Mouse (Mus musculus) heart, embryonic 14.5 days (tissue): Measurements from ENCODE around the gene Kcnip1. TPM values are rescaled to one million over a fixed set of nuclear protein-coding genes. Genes with fewer than 3 reads are reported as not detected.

Experiments used
- ATAC-seq: fragments of 200-750 bp; cut with Nextera tagmentation; 2 replicates; pipeline ENCODE4 v1.8.0; 2017; ENCODE audit warnings: low read depth, moderate TSS enrichment; ENCODE audit not compliant: insufficient number of reproducible peaks, insufficient read depth, low FRiP score
- H3K27ac ChIP-seq, 2 experiments: fragments of 200-500 bp in 1 of 2; fragments of 300-500 bp in 1 of 2; sonication (generic) in 1 of 2; replicated peaks in 1 of 2; 2 replicates each; pipeline ENCODE4 v1.5.1; 2012 to 2014; ENCODE audit warnings: low read depth in 2 of 2, low read length in 2 of 2, control low read depth in 1 of 2, mild to moderate bottlenecking in 1 of 2, mixed read lengths in 1 of 2; ENCODE audit not compliant: control insufficient read depth in 1 of 2, insufficient read depth in 1 of 2
- H3K27me3 ChIP-seq: fragments of 300-500 bp; sonication (generic); 2 replicates; pipeline ENCODE4 v1.6.1; 2014; ENCODE audit warnings: mild to moderate bottlenecking, low read length, control low read depth; ENCODE audit not compliant: control insufficient read depth, insufficient read depth
- H3K36me3 ChIP-seq: fragments of 300-500 bp; sonication (generic); 2 replicates; pipeline ENCODE4 v1.6.1; 2014; ENCODE audit warnings: mild to moderate bottlenecking, control low read depth, low read length, mixed read lengths; ENCODE audit not compliant: control insufficient read depth, insufficient read depth
- H3K4me1 ChIP-seq, 2 experiments: fragments of 200-500 bp in 1 of 2; fragments of 300-500 bp in 1 of 2; sonication (generic) in 1 of 2; 2 replicates each; pipeline ENCODE4 v1.6.1; 2012 to 2014; ENCODE audit warnings: low read length in 2 of 2, control low read depth in 1 of 2, mixed read lengths in 1 of 2; ENCODE audit not compliant: control insufficient read depth in 2 of 2, insufficient read depth in 2 of 2
- H3K4me2 ChIP-seq: fragments of 300-500 bp; sonication (generic); 2 replicates; pipeline ENCODE4 v1.6.1; 2014; ENCODE audit warnings: mild to moderate bottlenecking, low read length
- H3K4me3 ChIP-seq, 2 experiments: fragments of 200-500 bp in 1 of 2; fragments of 300-500 bp in 1 of 2; sonication (generic) in 1 of 2; 2 replicates each; pipeline ENCODE4 v1.5.1; 2012 to 2014; ENCODE audit warnings: low read length in 2 of 2, mild to moderate bottlenecking in 2 of 2, control low read depth in 1 of 2, low read depth in 1 of 2, moderate library complexity in 1 of 2; ENCODE audit not compliant: control insufficient read depth in 1 of 2, insufficient read depth in 1 of 2
- H3K9ac ChIP-seq: fragments of 300-500 bp; sonication (generic); 2 replicates; pipeline ENCODE4 v1.6.1; 2014; ENCODE audit warnings: mild to moderate bottlenecking, low read length
- H3K9me3 ChIP-seq: fragments of 300-500 bp; sonication (generic); 2 replicates; pipeline ENCODE4 v1.6.1; 2016; ENCODE audit warnings: low read length, control low read depth; ENCODE audit not compliant: control insufficient read depth
- WGBS: fragments of 180-500 bp; shearing (Covaris S2); extraction: QIAGEN DNeasy Blood & Tissue Kit; methylation state at CpG from one replicate; pipeline ENCODE4 v1.1.7; 2014; 5-methylcytosine and 5-hydroxymethylcytosine counted together
- polyA plus RNA-seq: library from polyadenylated mRNA; unstranded; fragments of >200 nt; fragmentation: Nextera tagmentation; extraction: Ambion mirVana; gene quantifications from 2 replicates; pipeline ENCODE4 v1.2.1, GENCODE M21; 2014

Gene Kcnip1
- polyA plus RNA-seq, 1 experiment from 2014 or later = 0.11 TPM

GRCm38 (mm10) chr11:33927321-33927720, 65.6 kb downstream of the Kcnip1 start:
- peaks cover 0 to 3% of the 10 kb centered on the region in 2 experiments; a peak in 1 of 4 replicates for H3K4me1 ChIP-seq

GRCm38 (mm10) chr11:33926551-33926950, 66.4 kb downstream of the Kcnip1 start:
- Histone ChIP-seq H3K9ac (no peak overlapping the region), H3K4me3 (no peak overlapping the region), H3K4me2 (no peak overlapping the region), H3K9me3 (no peaks in the 10 kb centered on the region), H3K4me1 (peaks cover 0 to 2% of the 10 kb centered on the region in 2 experiments; a peak in 1 of 4 replicates), H3K27ac (no peak overlapping the region), H3K27me3 (peaks cover 6% of the 10 kb centered on the region; the same call in 1 of the 2 replicates), H3K36me3 (no peaks in the 10 kb centered on the region)
- 45% methylated on average over 2 of the region's 2 CpGs for WGBS
- ATAC-seq = no peak

More at GRCm38 (mm10) chr11:33927321-33927720, 65.6 kb downstream of the Kcnip1 start:
- Histone ChIP-seq H3K27me3 (peaks cover 6% of the 10 kb centered on the region; the same call in 1 of the 2 replicates), H3K4me2 (no peak overlapping the region), H3K27ac (no peak overlapping the region), H3K9ac (no peak overlapping the region), H3K9me3 (no peaks in the 10 kb centered on the region), H3K36me3 (no peaks in the 10 kb centered on the region), H3K4me3 (no peak overlapping the region)
- no peak for ATAC-seq
- WGBS = 42% methylated on average over 6 of the region's 6 CpGs

- no peak for ATAC-seq
Observed at GRCm38 (mm10) chr11:33925778-33926177, 67.2 kb downstream of the Kcnip1 start.

GRCm38 (mm10) chr11:33923031-33923430, 69.9 kb downstream of the Kcnip1 start:
- H3K27me3 ChIP-seq = peaks cover 8% of the 10 kb centered on the region
- no peak overlapping the region for H3K4me3 ChIP-seq
- H3K36me3 ChIP-seq = no peaks in the 10 kb centered on the region
- H3K9me3 ChIP-seq = no peaks in the 10 kb centered on the region
- H3K27ac ChIP-seq = no peak overlapping the region
- peaks cover 0 to 2% of the 10 kb centered on the region in 2 experiments; a peak in 1 of 4 replicates for H3K4me1 ChIP-seq
- no peak overlapping the region for H3K9ac ChIP-seq
- 60% methylated on average over 3 of the region's 3 CpGs for WGBS
- ATAC-seq = no peak
- H3K4me2 ChIP-seq = no peak overlapping the region

More at GRCm38 (mm10) chr11:33925778-33926177, 67.2 kb downstream of the Kcnip1 start:
- Histone ChIP-seq H3K9me3 (no peaks in the 10 kb centered on the region), H3K9ac (no peak overlapping the region), H3K4me2 (no peak overlapping the region), H3K27me3 (peaks cover 6% of the 10 kb centered on the region; the same call in 1 of the 2 replicates), H3K4me3 (no peak overlapping the region), H3K36me3 (no peaks in the 10 kb centered on the region), H3K27ac (no peak overlapping the region), H3K4me1 (peaks cover 0 to 2% of the 10 kb centered on the region in 2 experiments; a peak in 1 of 4 replicates)
- 73% methylated on average over 8 of the region's 8 CpGs for WGBS

- H3K4me1 ChIP-seq = no peaks in the 10 kb centered on the region
- no peaks in the 10 kb centered on the region for H3K9me3 ChIP-seq
- 76% methylated on average over 13 of the region's 13 CpGs for WGBS
- H3K36me3 ChIP-seq = no peaks in the 10 kb centered on the region
- ATAC-seq = no peak
- H3K4me3 ChIP-seq = no peak overlapping the region
- no peak overlapping the region for H3K27ac ChIP-seq
- H3K27me3 ChIP-seq = peaks cover 8% of the 10 kb centered on the region; the same call in 1 of the 2 replicates
- no peak overlapping the region for H3K4me2 ChIP-seq
- H3K9ac ChIP-seq = no peak overlapping the region
Observed at GRCm38 (mm10) chr11:33921451-33921850, 71.5 kb downstream of the Kcnip1 start.

- Histone ChIP-seq H3K27ac (no peak overlapping the region), H3K36me3 (no peaks in the 10 kb centered on the region), H3K4me3 (no peak overlapping the region), H3K4me1 (no peaks in the 10 kb centered on the region), H3K9me3 (no peaks in the 10 kb centered on the region), H3K4me2 (no peak overlapping the region), H3K27me3 (peaks cover 8% of the 10 kb centered on the region; the same call in 1 of the 2 replicates), H3K9ac (no peak overlapping the region)
- 66% methylated on average over 7 of the region's 7 CpGs for WGBS
- no peak for ATAC-seq
Observed at GRCm38 (mm10) chr11:33919826-33920225, 73.1 kb downstream of the Kcnip1 start.

- Histone ChIP-seq H3K36me3 (no peaks in the 10 kb centered on the region), H3K4me3 (no peak overlapping the region), H3K27me3 (peaks cover 8% of the 10 kb centered on the region; the same call in 1 of the 2 replicates), H3K9me3 (no peaks in the 10 kb centered on the region), H3K4me1 (peaks cover under 1% of the 10 kb centered on the region in 2 experiments; a peak in 1 of 4 replicates), H3K27ac (no peak overlapping the region), H3K4me2 (no peak overlapping the region), H3K9ac (no peak overlapping the region)
- no peak for ATAC-seq
- WGBS = 47% methylated on average over 2 of the region's 2 CpGs
Observed at GRCm38 (mm10) chr11:33918424-33918823, 74.5 kb downstream of the Kcnip1 start.

GRCm38 (mm10) chr11:33917574-33917973, 75.4 kb downstream of the Kcnip1 start:
- Histone ChIP-seq H3K9me3 (no peaks in the 10 kb centered on the region), H3K4me3 (no peak overlapping the region), H3K4me1 (peaks cover 2 to 8% of the 10 kb centered on the region in 2 experiments; a peak in 3 of 4 replicates), H3K9ac (no peak overlapping the region), H3K4me2 (no peak overlapping the region), H3K36me3 (no peaks in the 10 kb centered on the region), H3K27ac (no peak overlapping the region), H3K27me3 (peaks cover 8% of the 10 kb centered on the region; the same call in 1 of the 2 replicates)
- no peak for ATAC-seq
- WGBS = 16% methylated on average over 6 of the region's 6 CpGs
